Mouse (Mus musculus): ENCODE measurements around the gene Eipr1.

GRCm38 (mm10) chr12:28905486-28905885 lies 153.9 kb downstream of the Eipr1 start:
- no peak for TF ChIP-seq GATA1 (IDR thresholded peaks at IDR 0.05; ENCODE audit: borderline replicate concordance, low read length)
- no peak for TF ChIP-seq FLI1 (IDR thresholded peaks at IDR 0.05; ENCODE audit: low read length)

All from megakaryocyte, embryonic 14.5 days (primary cell).